Mouse (Mus musculus): ENCODE data around the gene 3110040M04Rik. TPM values are rescaled to one million over a fixed set of nuclear protein-coding genes. Genes with fewer than 3 reads are reported as not detected.

Gene 3110040M04Rik
- polyA plus RNA-seq, 1 experiment: not detected

DNA sequence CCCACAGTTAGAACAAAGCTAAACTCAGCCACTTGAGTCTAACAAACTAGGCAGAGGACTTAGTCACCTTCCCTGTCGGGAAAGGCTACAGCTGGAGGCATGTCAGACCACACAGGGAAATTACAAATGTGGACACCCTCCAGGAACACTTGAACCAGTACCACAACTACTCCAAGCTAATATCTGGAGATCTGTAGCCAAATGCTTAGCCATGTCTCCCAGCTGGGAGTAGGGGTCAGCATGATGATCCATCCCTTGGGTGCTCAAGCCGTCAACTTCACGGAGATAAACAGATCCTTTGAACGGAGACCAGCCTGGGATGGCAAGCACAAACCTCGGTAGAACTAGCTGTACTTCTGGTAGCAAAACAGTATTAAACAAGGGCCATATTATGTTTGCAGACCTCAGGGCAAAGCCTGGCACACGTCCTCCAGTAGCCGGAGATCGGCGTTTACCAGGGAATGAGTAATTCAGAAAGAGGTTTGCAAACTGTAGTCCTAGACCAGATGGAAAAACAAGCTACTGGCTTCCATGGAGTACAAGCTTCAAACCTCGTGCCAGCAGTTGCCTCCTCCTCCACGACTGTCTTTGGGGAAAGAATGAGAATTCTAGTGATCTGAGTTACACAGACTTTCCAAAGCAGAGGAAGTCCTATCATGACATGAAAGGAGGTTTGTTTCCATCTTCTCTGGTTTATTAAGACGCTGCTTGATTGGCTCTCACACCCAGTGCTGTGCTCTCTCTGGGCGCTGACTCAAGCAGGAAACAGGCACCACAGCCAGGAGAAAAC is 32.4 kb downstream of the 3110040M04Rik start:
- 34% methylated on average over 13 of the region's 13 CpGs for WGBS

DNA sequence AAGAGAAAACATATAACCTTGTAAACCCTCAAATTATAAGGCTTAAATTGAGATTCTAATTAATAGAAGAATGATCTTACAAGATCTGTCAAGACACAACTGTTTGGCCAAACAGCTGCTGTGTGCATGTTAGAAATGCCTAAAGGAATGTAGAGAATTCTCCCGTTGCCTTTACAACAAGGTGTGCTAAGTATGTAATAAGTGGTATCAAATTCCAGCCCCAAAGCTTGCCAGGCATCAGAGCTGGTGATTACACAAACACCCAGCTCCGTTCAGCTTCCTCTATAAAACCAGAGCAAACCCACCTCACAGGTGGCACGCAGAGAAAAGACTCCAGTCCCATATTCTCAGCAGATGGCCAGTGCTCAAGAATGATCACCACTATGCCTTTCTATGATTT is 33.9 kb downstream of the 3110040M04Rik start:
- H3K4me1 ChIP-seq (ENCODE audit: control insufficient read depth, insufficient read depth, low read length): no peaks in the 10 kb centered on the region; the same call in none of the 2 replicates
- WGBS: 67% methylated on average over 3 of the region's 3 CpGs
- TF ChIP-seq POLR2A (IDR thresholded peaks at IDR 0.05; ENCODE audit: borderline replicate concordance, extremely low read depth, low read depth, low read length): no peak
- TF ChIP-seq CTCF (IDR thresholded peaks at IDR 0.05; ENCODE audit: insufficient read depth, low read length): no peak
- no peak overlapping the region for H3K4me3 ChIP-seq (replicated peaks; ENCODE audit: extremely low read depth, low read depth, low read length)
- DNase-seq: no peak

More for the DNA sequence above, 32.4 kb downstream of the 3110040M04Rik start:
- peak; percentile 33 for DNase-seq
- H3K4me3 ChIP-seq (replicated peaks; ENCODE audit: extremely low read depth, low read depth, low read length): no peak overlapping the region
- TF ChIP-seq POLR2A (IDR thresholded peaks at IDR 0.05; ENCODE audit: borderline replicate concordance, extremely low read depth, low read depth, low read length) (no peak), CTCF (IDR thresholded peaks at IDR 0.05; ENCODE audit: insufficient read depth, low read length) (no peak)
- no peaks in the 10 kb centered on the region; the same call in none of the 2 replicates for H3K4me1 ChIP-seq (ENCODE audit: control insufficient read depth, insufficient read depth, low read length)

DNA sequence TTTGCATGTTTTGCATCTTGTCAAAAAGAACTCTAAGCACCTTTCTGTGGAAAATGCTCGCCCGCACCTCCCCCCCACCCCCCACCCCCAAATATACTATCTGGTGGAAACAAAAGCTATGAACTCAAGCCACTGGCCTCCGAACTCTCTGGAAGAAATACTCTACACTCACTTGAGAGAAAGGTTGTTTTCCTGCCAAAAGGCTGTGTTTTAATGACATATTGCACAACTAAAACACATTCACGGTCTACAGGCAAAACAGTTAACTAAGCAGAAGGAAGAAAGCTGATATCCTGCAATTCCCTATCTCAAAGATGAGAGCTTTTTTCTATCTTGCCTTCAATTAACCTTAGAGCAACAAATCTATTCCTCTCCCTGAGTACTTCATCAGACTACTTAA is 39.4 kb downstream of the 3110040M04Rik start:
- H3K4me1 ChIP-seq (ENCODE audit: control insufficient read depth, insufficient read depth, low read length): no peaks in the 10 kb centered on the region; the same call in none of the 2 replicates
- WGBS: 61% methylated on average over 4 of the region's 4 CpGs
- DNase-seq: no peak
- H3K4me3 ChIP-seq (replicated peaks; ENCODE audit: extremely low read depth, low read depth, low read length): no peak overlapping the region
- TF ChIP-seq CTCF (IDR thresholded peaks at IDR 0.05; ENCODE audit: insufficient read depth, low read length) (no peak), POLR2A (IDR thresholded peaks at IDR 0.05; ENCODE audit: borderline replicate concordance, extremely low read depth, low read depth, low read length) (no peak)

DNA sequence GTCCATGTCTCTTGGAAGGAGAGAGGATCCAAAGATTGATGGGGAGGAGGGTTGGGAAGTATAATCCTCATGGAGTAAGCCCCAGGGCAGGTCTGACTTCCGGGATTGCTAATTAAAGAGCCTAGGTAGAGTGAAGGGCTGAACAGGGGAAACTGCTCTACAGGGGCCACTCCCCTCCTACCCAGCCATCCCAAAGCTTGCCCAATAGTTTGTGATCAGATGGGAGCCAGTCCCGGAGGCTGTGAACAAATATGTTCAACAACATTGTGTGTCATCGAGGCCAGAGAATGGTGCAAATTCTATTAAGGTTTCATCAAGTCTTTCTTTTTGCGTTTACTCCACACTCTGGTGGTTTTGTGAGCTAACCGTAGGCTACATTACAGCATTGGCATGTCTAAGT is 40.1 kb downstream of the 3110040M04Rik start:
- no peak overlapping the region for H3K4me3 ChIP-seq (replicated peaks; ENCODE audit: extremely low read depth, low read depth, low read length)
- TF ChIP-seq CTCF (IDR thresholded peaks at IDR 0.05; ENCODE audit: insufficient read depth, low read length) (no peak), POLR2A (IDR thresholded peaks at IDR 0.05; ENCODE audit: borderline replicate concordance, extremely low read depth, low read depth, low read length) (no peak)
- WGBS: 88% methylated on average over 5 of the region's 5 CpGs
- DNase-seq: no peak
- no peaks in the 10 kb centered on the region; the same call in none of the 2 replicates for H3K4me1 ChIP-seq (ENCODE audit: control insufficient read depth, insufficient read depth, low read length)

DNA sequence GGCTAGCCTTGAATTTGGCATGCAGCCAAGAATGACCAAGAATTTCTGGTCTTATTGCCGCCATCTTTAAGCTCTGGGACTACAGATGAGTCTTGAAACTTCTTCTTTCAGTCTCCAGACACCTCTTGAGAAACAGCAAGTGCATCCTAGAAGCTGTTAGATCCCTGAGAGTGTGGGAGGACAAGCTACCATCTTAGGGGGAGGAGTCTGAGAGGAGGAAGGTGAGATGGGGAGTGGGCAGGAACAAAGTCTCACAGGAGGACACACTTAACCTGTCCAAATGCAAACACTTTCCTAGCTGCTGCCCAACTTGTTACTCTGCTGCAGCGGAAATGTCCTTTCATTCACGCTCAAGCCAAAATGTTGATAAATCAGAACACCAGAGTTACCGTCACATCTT is 40.8 kb downstream of the 3110040M04Rik start:
- TF ChIP-seq POLR2A (IDR thresholded peaks at IDR 0.05; ENCODE audit: borderline replicate concordance, extremely low read depth, low read depth, low read length) (no peak), CTCF (IDR thresholded peaks at IDR 0.05; ENCODE audit: insufficient read depth, low read length) (no peak)
- 73% methylated on average over 4 of the region's 4 CpGs for WGBS
- DNase-seq: no peak

DNA sequence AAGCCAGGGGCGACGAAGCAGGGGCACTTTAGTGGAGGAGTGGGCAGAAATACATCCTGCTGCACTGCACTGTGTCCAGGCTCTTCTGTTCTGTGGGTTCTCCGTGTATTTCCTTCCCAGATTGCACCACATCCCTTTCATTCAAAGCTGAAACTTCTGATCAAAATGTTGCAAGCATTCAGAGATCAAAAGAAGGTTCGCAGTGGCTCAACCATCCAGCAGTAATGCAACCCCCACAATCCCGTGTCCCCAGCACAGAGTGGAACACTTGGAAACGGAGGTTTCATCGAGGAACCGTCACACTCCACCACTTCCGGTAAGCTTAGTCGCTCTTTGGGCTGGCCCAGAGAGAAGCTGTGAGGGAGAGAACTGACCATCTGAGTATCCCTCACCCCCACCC is 41.2 kb downstream of the 3110040M04Rik start:
- H3K4me1 ChIP-seq (ENCODE audit: control insufficient read depth, insufficient read depth, low read length): no peaks in the 10 kb centered on the region; the same call in 1 of the 2 replicates
- H3K4me3 ChIP-seq (replicated peaks; ENCODE audit: extremely low read depth, low read depth, low read length): no peak overlapping the region
- no peak for TF ChIP-seq POLR2A (IDR thresholded peaks at IDR 0.05; ENCODE audit: borderline replicate concordance, extremely low read depth, low read depth, low read length)
- TF ChIP-seq CTCF (IDR thresholded peaks at IDR 0.05; ENCODE audit: insufficient read depth, low read length): no peak
- 63% methylated on average over 10 of the region's 10 CpGs for WGBS
- no peak for DNase-seq

More for the DNA sequence above, 40.8 kb downstream of the 3110040M04Rik start:
- Histone ChIP-seq H3K4me3 (replicated peaks; ENCODE audit: extremely low read depth, low read depth, low read length) (no peak overlapping the region), H3K4me1 (ENCODE audit: control insufficient read depth, insufficient read depth, low read length) (no peaks in the 10 kb centered on the region; the same call in 1 of the 2 replicates)

DNA sequence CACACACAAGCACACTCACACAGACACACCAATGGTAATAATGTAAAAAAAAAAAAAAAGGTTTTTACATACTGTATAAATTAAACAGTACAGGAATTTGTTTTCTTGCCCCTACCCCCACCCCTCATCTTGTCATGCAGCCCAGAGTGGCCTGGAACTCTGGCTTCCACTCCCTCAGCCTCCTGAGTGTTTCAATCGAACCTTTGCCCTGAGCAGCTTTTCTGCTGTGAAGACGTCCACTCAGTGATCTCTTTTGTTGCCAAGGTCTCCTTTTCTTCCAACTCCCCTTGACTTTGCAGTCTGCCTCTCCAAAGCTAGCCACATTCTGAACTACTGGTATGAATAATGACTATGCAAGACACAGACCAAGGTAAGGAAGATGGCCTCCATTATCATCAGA is 41.9 kb downstream of the 3110040M04Rik start:
- no peak overlapping the region for H3K4me3 ChIP-seq (replicated peaks; ENCODE audit: extremely low read depth, low read depth, low read length)
- TF ChIP-seq POLR2A (IDR thresholded peaks at IDR 0.05; ENCODE audit: borderline replicate concordance, extremely low read depth, low read depth, low read length) (no peak), CTCF (IDR thresholded peaks at IDR 0.05; ENCODE audit: insufficient read depth, low read length) (no peak)
- DNase-seq: no peak
- 62% methylated on average over 2 of the region's 2 CpGs for WGBS
- no peaks in the 10 kb centered on the region; the same call in 1 of the 2 replicates for H3K4me1 ChIP-seq (ENCODE audit: control insufficient read depth, insufficient read depth, low read length)

DNA sequence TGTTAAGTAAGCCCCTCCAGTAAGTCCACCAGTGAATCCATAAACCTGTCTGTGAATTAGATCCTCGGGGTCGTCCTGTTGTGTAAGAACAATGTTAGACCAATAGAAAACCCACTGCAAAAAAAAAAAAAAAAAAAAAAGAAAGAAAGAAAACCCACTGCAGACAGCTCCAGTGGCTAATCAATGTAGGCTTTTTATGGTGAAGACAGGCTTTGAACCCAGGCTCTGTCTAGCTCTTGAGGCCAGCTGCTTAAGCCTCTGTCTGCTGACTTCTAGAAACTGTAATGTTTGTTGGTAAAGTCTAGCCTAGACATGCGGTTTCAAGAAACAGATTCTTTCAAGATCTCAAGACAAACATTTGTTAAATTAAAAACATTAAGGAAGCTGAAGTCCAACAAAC is 46.2 kb downstream of the 3110040M04Rik start:
- no peak for DNase-seq
- no peaks in the 10 kb centered on the region for H3K4me1 ChIP-seq (ENCODE audit: control insufficient read depth, insufficient read depth, low read length)
- TF ChIP-seq CTCF (IDR thresholded peaks at IDR 0.05; ENCODE audit: insufficient read depth, low read length) (no peak), POLR2A (IDR thresholded peaks at IDR 0.05; ENCODE audit: borderline replicate concordance, extremely low read depth, low read depth, low read length) (no peak)
- H3K4me3 ChIP-seq (replicated peaks; ENCODE audit: extremely low read depth, low read depth, low read length): peak overlapping the region; percentile 39
- WGBS: 89% methylated on average over 3 of the region's 3 CpGs

DNA sequence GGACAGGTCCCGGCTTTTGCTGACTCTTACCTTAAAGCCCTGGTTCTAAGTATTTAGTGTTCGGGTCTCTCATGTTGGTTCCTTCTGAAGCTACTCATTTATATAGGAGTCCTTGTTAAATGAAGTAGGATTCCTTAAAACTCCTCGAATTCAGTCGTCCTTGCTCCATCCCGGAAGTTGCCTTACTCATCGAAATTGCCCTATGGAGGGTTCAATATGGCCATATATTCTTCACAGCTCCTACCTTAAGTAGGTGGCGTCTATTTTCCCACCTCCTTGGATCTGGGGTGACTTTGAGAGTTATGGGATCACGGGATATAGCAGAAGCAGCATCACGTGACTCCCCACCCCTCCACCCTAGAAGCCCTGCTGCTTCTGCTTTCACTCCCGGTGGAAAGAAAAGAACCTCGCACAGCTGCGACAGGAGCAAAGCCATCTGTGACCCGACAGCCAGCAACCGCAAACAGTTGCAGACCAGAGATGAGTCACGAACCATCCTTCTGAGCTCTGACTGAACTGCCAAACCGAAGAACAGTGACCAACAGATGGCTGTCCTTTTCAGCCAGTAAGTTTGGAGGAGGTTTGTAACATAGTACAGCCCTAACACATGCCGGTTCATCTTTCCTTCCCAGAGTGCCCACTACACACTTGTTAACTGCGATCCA is 46.7 kb downstream of the 3110040M04Rik start:
- Histone ChIP-seq H3K4me1 (ENCODE audit: control insufficient read depth, insufficient read depth, low read length) (no peaks in the 10 kb centered on the region), H3K4me3 (replicated peaks; ENCODE audit: extremely low read depth, low read depth, low read length) (peak overlapping the region; percentile 48)
- DNase-seq: peak; percentile 33
- no peak for TF ChIP-seq CTCF (IDR thresholded peaks at IDR 0.05; ENCODE audit: insufficient read depth, low read length)
- no peak for TF ChIP-seq POLR2A (IDR thresholded peaks at IDR 0.05; ENCODE audit: borderline replicate concordance, extremely low read depth, low read depth, low read length)
- WGBS: 48% methylated on average over 18 of the region's 18 CpGs
